Mouse (Mus musculus) cerebellum, adult 9-11 months (tissue): ENCODE measurements around the gene Adamts20.

Experiments used
- DNase-seq: peaks from one replicate; pipeline ENCODE4 v3.0.0; 2022

Gene Adamts20

GRCm38 (mm10) chr15:94244336-94244735, 220.9 kb downstream of the Adamts20 start:
- no peak for DNase-seq

GRCm38 (mm10) chr15:94242133-94242532, 223.1 kb downstream of the Adamts20 start:
- no peak for DNase-seq

GRCm38 (mm10) chr15:94239637-94240036, 225.6 kb downstream of the Adamts20 start:
- DNase-seq: no peak

GRCm38 (mm10) chr15:94239127-94239526, 226.1 kb downstream of the Adamts20 start:
- no peak for DNase-seq

- no peak for DNase-seq
Measured at GRCm38 (mm10) chr15:94238058-94238876, 227.0 kb downstream of the Adamts20 start.

GRCm38 (mm10) chr15:94236726-94237125, 228.5 kb downstream of the Adamts20 start:
- DNase-seq: no peak

- no peak for DNase-seq
Measured at GRCm38 (mm10) chr15:94236121-94236520, 229.1 kb downstream of the Adamts20 start.

- DNase-seq: no peak
Measured at GRCm38 (mm10) chr15:94235190-94235589, 230.0 kb downstream of the Adamts20 start.

- DNase-seq: no peak
Measured at GRCm38 (mm10) chr15:94231246-94231645, 234.0 kb downstream of the Adamts20 start.

- no peak for DNase-seq
Measured at GRCm38 (mm10) chr15:94227388-94227787, 237.8 kb downstream of the Adamts20 start.

GRCm38 (mm10) chr15:94223101-94223500, 242.1 kb downstream of the Adamts20 start:
- DNase-seq: no peak

- DNase-seq: no peak
Measured at GRCm38 (mm10) chr15:94220686-94221085, 244.5 kb downstream of the Adamts20 start.
